Mouse (Mus musculus): Measurements from ENCODE around the gene Lrrc75b.

DNA sequence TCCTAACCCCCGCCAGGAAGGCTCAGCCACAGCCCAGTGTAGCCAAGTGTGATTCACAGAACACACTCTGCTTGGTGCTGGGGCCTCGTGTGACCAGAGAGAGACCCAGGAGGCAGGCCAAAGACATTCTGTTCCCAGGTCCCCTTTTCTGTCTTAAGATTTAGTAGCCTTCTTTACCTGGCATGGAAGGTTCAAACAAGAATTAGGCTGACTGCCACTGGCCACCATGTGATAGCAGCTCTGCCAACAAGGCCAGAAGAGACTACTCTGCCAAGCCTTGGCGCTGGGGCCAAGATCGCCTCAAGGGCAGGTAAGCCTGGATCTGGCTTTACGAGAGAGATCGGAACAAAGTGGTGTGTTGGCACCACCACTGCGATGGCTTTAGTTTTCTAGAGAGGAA, 49.7 kb downstream of the Lrrc75b start:
- TF ChIP-seq ZC3H11A (IDR thresholded peaks at IDR 0.05; ENCODE audit: borderline replicate concordance, low read depth, low read length) (no peak), HCFC1 (IDR thresholded peaks at IDR 0.05; ENCODE audit: borderline replicate concordance, insufficient read depth, low read length) (no peak), ZNF384 (IDR thresholded peaks at IDR 0.05; ENCODE audit: low read depth, low read length) (no peak)

All from ES-E14 (cell line).